Mouse (Mus musculus): ENCODE measurements around the gene Mif4gd.
"Not testable (repeated sequence)": the region's sequence is repeated elsewhere in the genome, so short reads cannot be mapped to it uniquely, and the experiment has no call there.

The Mif4gd gene

GRCm38 (mm10) chr11:115612410-115613137, at the start of gene Mif4gd:
TSS of gene Mif4gd (minus strand) at chr11:115612969.
- peak; percentile 79 for DNase-seq (ENCODE audit: low spot score)

GRCm38 (mm10) chr11:115660376-115660775, 47.6 kb upstream of the Mif4gd start:
- no peak for DNase-seq (ENCODE audit: low spot score)

- DNase-seq (ENCODE audit: low spot score), result no peak
These were observed 45.8 kb upstream of the Mif4gd start for GRCm38 (mm10) chr11:115658521-115658920.

GRCm38 (mm10) chr11:115654128-115654527, 41.4 kb upstream of the Mif4gd start:
- no peak for DNase-seq (ENCODE audit: low spot score)

GRCm38 (mm10) chr11:115653194-115653593, 40.4 kb upstream of the Mif4gd start:
- no peak for DNase-seq (ENCODE audit: low spot score)

- DNase-seq (ENCODE audit: low spot score), result no peak
These were observed 38.9 kb upstream of the Mif4gd start for GRCm38 (mm10) chr11:115651680-115652079.

GRCm38 (mm10) chr11:115649706-115650105, 36.9 kb upstream of the Mif4gd start:
- no peak for DNase-seq (ENCODE audit: low spot score)

GRCm38 (mm10) chr11:115647459-115647858, 34.7 kb upstream of the Mif4gd start:
- DNase-seq (ENCODE audit: low spot score), result no peak

- DNase-seq (ENCODE audit: low spot score), result no peak
These were observed 33.7 kb upstream of the Mif4gd start for GRCm38 (mm10) chr11:115646439-115646838.

GRCm38 (mm10) chr11:115645498-115645897, 32.7 kb upstream of the Mif4gd start:
- DNase-seq (ENCODE audit: low spot score), result not testable (repeated sequence)

- no peak for DNase-seq (ENCODE audit: low spot score)
These were observed 31.5 kb upstream of the Mif4gd start for GRCm38 (mm10) chr11:115644308-115644707.

- no peak for DNase-seq (ENCODE audit: low spot score)
These were observed 30.5 kb upstream of the Mif4gd start for GRCm38 (mm10) chr11:115643265-115643664.

- no peak for DNase-seq (ENCODE audit: low spot score)
These were observed 29.9 kb upstream of the Mif4gd start for GRCm38 (mm10) chr11:115642705-115643104.

GRCm38 (mm10) chr11:115641664-115642036, 28.9 kb upstream of the Mif4gd start:
- DNase-seq (ENCODE audit: low spot score), result no peak

GRCm38 (mm10) chr11:115640978-115641663, 28.4 kb upstream of the Mif4gd start:
- no peak for DNase-seq (ENCODE audit: low spot score)

GRCm38 (mm10) chr11:115640311-115640828, 27.6 kb upstream of the Mif4gd start:
- DNase-seq (ENCODE audit: low spot score), result no peak

GRCm38 (mm10) chr11:115639540-115639939, 26.8 kb upstream of the Mif4gd start:
- DNase-seq (ENCODE audit: low spot score), result no peak

GRCm38 (mm10) chr11:115638498-115639409, 26.0 kb upstream of the Mif4gd start:
- no peak for DNase-seq (ENCODE audit: low spot score)

- no peak for DNase-seq (ENCODE audit: low spot score)
These were observed 24.2 kb upstream of the Mif4gd start for GRCm38 (mm10) chr11:115636960-115637359.

- DNase-seq (ENCODE audit: low spot score), result no peak
These were observed 22.7 kb upstream of the Mif4gd start for GRCm38 (mm10) chr11:115635484-115635883.

- no peak for DNase-seq (ENCODE audit: low spot score)
These were observed 22.3 kb upstream of the Mif4gd start for GRCm38 (mm10) chr11:115635041-115635440.

- no peak for DNase-seq (ENCODE audit: low spot score)
These were observed 21.3 kb upstream of the Mif4gd start for GRCm38 (mm10) chr11:115634109-115634508.

Measured in ovary, postnatal 10 days (tissue).